Mouse (Mus musculus) hindbrain, embryonic 16.5 days (tissue): ENCODE data around the gene Cep170. TPM values are rescaled to one million over a fixed set of nuclear protein-coding genes. Genes with fewer than 3 reads are reported as not detected.

Source experiments
- ATAC-seq: fragments of 200-750 bp; cut with Nextera tagmentation; 2 replicates; pipeline ENCODE4 v1.8.0; 2017; ENCODE audit warnings: moderate TSS enrichment, moderate library complexity
- H3K27ac ChIP-seq: fragments of 300-500 bp; sonication (generic); 2 replicates; pipeline ENCODE4 v1.5.1; 2014; ENCODE audit warnings: low read depth, mild to moderate bottlenecking, control low read depth, low read length, moderate library complexity
- H3K27me3 ChIP-seq: fragments of 300-500 bp; sonication (generic); replicated peaks from 2 replicates; pipeline ENCODE4 v1.6.1; 2014; ENCODE audit warnings: low read length; ENCODE audit not compliant: control insufficient read depth, insufficient read depth
- H3K36me3 ChIP-seq: fragments of 300-500 bp; sonication (generic); 2 replicates; pipeline ENCODE4 v1.6.1; 2014; ENCODE audit warnings: mild to moderate bottlenecking, low read length, moderate library complexity, mixed read lengths; ENCODE audit not compliant: control insufficient read depth, insufficient read depth
- H3K4me1 ChIP-seq: fragments of 300-500 bp; sonication (generic); 2 replicates; pipeline ENCODE4 v1.6.1; 2014; ENCODE audit warnings: low read depth, low read length; ENCODE audit not compliant: control insufficient read depth, insufficient read depth
- H3K4me2 ChIP-seq: fragments of 300-500 bp; sonication (generic); 2 replicates; pipeline ENCODE4 v1.6.1; 2014; ENCODE audit warnings: mild to moderate bottlenecking, low read length, control low read depth, moderate library complexity
- H3K4me3 ChIP-seq: fragments of 300-500 bp; sonication (generic); 2 replicates; pipeline ENCODE4 v1.5.1; 2014; ENCODE audit warnings: mild to moderate bottlenecking, low read length, control low read depth, moderate library complexity
- H3K9ac ChIP-seq: fragments of 300-500 bp; sonication (generic); 2 replicates; pipeline ENCODE4 v1.6.1; 2014; ENCODE audit warnings: low read depth, mild to moderate bottlenecking, control low read depth, low read length, moderate library complexity
- H3K9me3 ChIP-seq: fragments of 300-500 bp; sonication (generic); 2 replicates; pipeline ENCODE4 v1.6.1; 2014; ENCODE audit warnings: mild to moderate bottlenecking, low read length, moderate library complexity; ENCODE audit not compliant: control insufficient read depth
- WGBS: fragments of 180-500 bp; shearing (Covaris S2); extraction: QIAGEN DNeasy Blood & Tissue Kit; methylation state at CpG from one replicate; pipeline ENCODE4 v1.1.7; 2014; 5-methylcytosine and 5-hydroxymethylcytosine counted together
- polyA plus RNA-seq: library from polyadenylated mRNA; unstranded; fragments of >200 nt; fragmentation: Nextera tagmentation; extraction: Ambion mirVana; gene quantifications from 2 replicates; pipeline ENCODE4 v1.2.1, GENCODE M21; 2015

Cep170 gene
- 82.8 and 91.4 TPM in 2 replicates for polyA plus RNA-seq

GRCm38 (mm10) chr1:176814036-176814420, at the start of gene Cep170:
Gene Cep170, minus strand, starts transcription at chr1:176814067.
- Histone ChIP-seq H3K4me1 (peaks cover 13% of the 10 kb centered on the region), H3K9me3 (no peaks in the 10 kb centered on the region), H3K4me2 (peak within 1 kb of the TSS; percentile 71), H3K4me3 (peak within 1 kb of the TSS; percentile 89), H3K36me3 (no peaks in the 10 kb centered on the region), H3K9ac (peak within 1 kb of the TSS; percentile 100), H3K27ac (peak within 1 kb of the TSS; percentile 100), H3K27me3 (no peaks in the 10 kb centered on the region)
- peak; percentile 93 for ATAC-seq
- WGBS = under 1% methylated on average over 28 of the region's 28 CpGs

GRCm38 (mm10) chr1:176861981-176862644, 48.2 kb upstream of the Cep170 start:
- Histone ChIP-seq H3K36me3 (no peaks in the 10 kb centered on the region), H3K9ac (no peak overlapping the region), H3K4me2 (no peak overlapping the region), H3K4me3 (no peak overlapping the region), H3K4me1 (no peaks in the 10 kb centered on the region), H3K9me3 (no peaks in the 10 kb centered on the region), H3K27me3 (no peaks in the 10 kb centered on the region), H3K27ac (no peak overlapping the region)
- WGBS = 64% methylated on average over 9 of the region's 9 CpGs
- ATAC-seq = peak; percentile 45

DNA sequence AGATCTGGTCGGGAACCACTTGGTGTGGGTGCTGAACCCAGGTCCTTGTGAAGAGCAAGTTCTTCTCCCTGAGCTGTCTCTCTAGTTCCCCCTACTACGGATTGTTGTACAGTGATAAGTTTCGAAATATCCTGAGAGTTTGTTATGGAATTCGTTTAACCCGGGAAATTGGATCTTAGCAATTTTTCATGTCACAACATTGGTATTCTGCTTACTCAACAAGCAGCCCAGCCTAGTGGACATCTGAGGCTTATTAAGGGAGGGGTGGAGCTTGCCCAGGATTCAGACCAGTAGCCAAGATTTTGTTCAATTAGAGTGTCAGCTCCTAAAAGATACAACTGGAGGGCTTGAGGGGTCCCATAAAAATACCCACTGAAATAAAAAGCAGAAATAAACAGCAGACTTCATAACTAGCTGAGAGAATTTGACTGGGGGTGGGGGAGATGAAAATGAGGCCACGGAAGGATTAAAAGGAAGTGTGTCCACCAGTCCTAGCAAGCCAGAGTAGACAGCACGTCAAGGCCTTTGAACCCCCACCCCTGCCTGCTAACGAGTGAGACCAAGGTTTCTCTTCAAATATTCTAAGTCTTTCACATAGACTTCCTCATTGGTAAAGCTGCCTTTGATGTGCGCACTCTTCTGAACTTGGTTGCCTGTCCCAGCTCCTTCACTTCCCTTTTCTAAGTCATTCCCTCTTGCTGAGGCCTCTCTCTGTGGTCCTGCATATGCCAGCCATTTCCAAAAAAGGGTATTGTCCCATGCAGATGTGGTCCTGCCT, 39.1 kb upstream of the Cep170 start:
- no peak overlapping the region for H3K4me3 ChIP-seq
- no peaks in the 10 kb centered on the region for H3K4me1 ChIP-seq
- H3K27ac ChIP-seq = no peak overlapping the region
- no peak overlapping the region for H3K9ac ChIP-seq
- no peak for ATAC-seq
- H3K27me3 ChIP-seq = no peaks in the 10 kb centered on the region
- no peak overlapping the region for H3K4me2 ChIP-seq
- H3K36me3 ChIP-seq = no peaks in the 10 kb centered on the region
- H3K9me3 ChIP-seq = no peaks in the 10 kb centered on the region
- 96% methylated on average over 9 of the region's 9 CpGs for WGBS

GRCm38 (mm10) chr1:176851401-176851800, 37.5 kb upstream of the Cep170 start:
- no peak overlapping the region for H3K9ac ChIP-seq
- no peaks in the 10 kb centered on the region for H3K4me1 ChIP-seq
- 94% methylated on average over 7 of the region's 7 CpGs for WGBS

DNA sequence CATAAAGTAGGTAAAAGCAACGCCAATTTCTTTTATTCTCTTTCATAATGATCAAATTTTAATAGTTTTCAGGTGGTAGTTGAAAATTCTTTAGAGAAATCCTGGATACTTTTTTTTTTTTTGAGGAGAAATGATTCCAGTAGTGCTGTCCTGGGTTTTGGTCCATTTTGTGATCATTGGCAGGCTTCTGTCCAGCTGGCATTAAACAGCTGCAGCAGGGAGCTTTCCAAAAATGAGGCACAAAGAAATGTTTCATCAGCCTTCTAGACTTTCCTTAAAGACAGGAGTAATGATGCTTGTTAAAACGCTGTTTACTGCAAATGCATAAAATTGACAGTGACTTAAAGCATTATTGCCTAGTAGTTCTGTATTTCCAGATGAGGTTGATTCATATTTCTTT, 35.5 kb upstream of the Cep170 start:
- WGBS = 77% methylated on average over 2 of the region's 2 CpGs
- Histone ChIP-seq H3K27ac (no peak overlapping the region), H3K27me3 (no peaks in the 10 kb centered on the region)

More at GRCm38 (mm10) chr1:176851401-176851800, 37.5 kb upstream of the Cep170 start:
- H3K27me3 ChIP-seq = no peaks in the 10 kb centered on the region
- ATAC-seq = no peak
- no peak overlapping the region for H3K4me3 ChIP-seq
- H3K9me3 ChIP-seq = no peaks in the 10 kb centered on the region
- no peak overlapping the region for H3K4me2 ChIP-seq
- no peaks in the 10 kb centered on the region for H3K36me3 ChIP-seq
- H3K27ac ChIP-seq = no peak overlapping the region

DNA sequence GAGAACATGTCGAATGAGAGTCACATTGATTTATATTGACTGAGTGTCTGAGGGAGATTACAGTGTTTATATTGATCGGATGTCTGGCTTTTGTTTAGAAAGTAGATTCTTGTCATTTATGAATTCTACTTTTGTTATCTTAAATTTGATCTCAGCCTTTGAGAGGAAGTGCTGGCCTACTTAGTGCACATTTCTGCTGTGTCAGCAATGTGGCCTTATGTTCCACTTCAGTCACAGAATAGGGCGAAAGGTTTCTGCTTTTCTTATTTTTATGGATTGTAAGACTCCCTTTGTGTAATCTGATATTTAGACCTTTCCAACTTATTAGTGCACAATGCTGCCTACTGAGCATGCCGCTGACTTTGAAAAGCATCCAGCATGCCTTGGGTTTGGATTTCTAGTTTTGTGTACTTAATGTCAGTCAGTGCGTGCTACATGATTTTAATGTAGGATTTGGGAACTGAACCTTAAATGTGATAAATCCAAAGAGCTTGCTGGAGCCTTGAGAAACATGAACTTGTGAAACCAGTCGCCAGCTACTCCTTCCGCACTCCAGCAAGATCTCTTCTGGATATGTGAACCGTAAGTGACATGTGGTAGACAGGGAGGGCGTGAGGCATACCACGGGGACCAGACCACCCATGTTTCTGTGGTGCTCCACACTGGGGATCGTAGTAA, 34.9 kb upstream of the Cep170 start:
- H3K27ac ChIP-seq = no peak overlapping the region
- H3K4me1 ChIP-seq = no peaks in the 10 kb centered on the region
- no peak for ATAC-seq
- H3K27me3 ChIP-seq = no peaks in the 10 kb centered on the region
- H3K9me3 ChIP-seq = no peaks in the 10 kb centered on the region
- H3K9ac ChIP-seq = no peak overlapping the region
- H3K4me2 ChIP-seq = no peak overlapping the region
- H3K4me3 ChIP-seq = no peak overlapping the region
- H3K36me3 ChIP-seq = no peaks in the 10 kb centered on the region
- WGBS = 74% methylated on average over 11 of the region's 11 CpGs

More for the DNA sequence above, 35.5 kb upstream of the Cep170 start:
- Histone ChIP-seq H3K4me1 (no peaks in the 10 kb centered on the region), H3K9me3 (no peaks in the 10 kb centered on the region), H3K4me3 (no peak overlapping the region), H3K4me2 (no peak overlapping the region), H3K36me3 (no peaks in the 10 kb centered on the region), H3K9ac (no peak overlapping the region)
- ATAC-seq = no peak

GRCm38 (mm10) chr1:176847118-176847859, 33.4 kb upstream of the Cep170 start:
- no peak for ATAC-seq
- no peak overlapping the region for H3K27ac ChIP-seq

GRCm38 (mm10) chr1:176845082-176845977, 31.5 kb upstream of the Cep170 start:
- WGBS = 76% methylated on average over 17 of the region's 17 CpGs
- Histone ChIP-seq H3K9me3 (no peaks in the 10 kb centered on the region), H3K27ac (no peak overlapping the region), H3K27me3 (no peaks in the 10 kb centered on the region), H3K9ac (no peak overlapping the region), H3K36me3 (no peaks in the 10 kb centered on the region), H3K4me1 (no peaks in the 10 kb centered on the region), H3K4me3 (no peak overlapping the region), H3K4me2 (no peak overlapping the region)
- no peak for ATAC-seq

More at GRCm38 (mm10) chr1:176847118-176847859, 33.4 kb upstream of the Cep170 start:
- Histone ChIP-seq H3K36me3 (no peaks in the 10 kb centered on the region), H3K27me3 (no peaks in the 10 kb centered on the region), H3K4me1 (no peaks in the 10 kb centered on the region), H3K9me3 (no peaks in the 10 kb centered on the region), H3K4me2 (no peak overlapping the region), H3K9ac (no peak overlapping the region), H3K4me3 (no peak overlapping the region)
- 69% methylated on average over 10 of the region's 10 CpGs for WGBS
